Mouse (Mus musculus) hindbrain, embryonic 10.5 days (tissue): ENCODE data around the gene St7. TPM values are rescaled to one million over a fixed set of nuclear protein-coding genes. Genes with fewer than 3 reads are reported as not detected.
A peak's percentile ranks its signal among the peaks of the same experiment; 100 is the strongest.

Source experiments
- DNase-seq: peaks from one replicate; pipeline ENCODE4 v3.0.0-alpha.2; 2017; ENCODE audit warnings: low spot score
- H3K27ac ChIP-seq: fragments of 300-500 bp; sonication (generic); 2 replicates; pipeline ENCODE4 v1.5.1; 2016; ENCODE audit warnings: mild to moderate bottlenecking, moderate library complexity
- H3K27me3 ChIP-seq: fragments of 300-500 bp; sonication (generic); 2 replicates; pipeline ENCODE4 v1.6.1; 2016; ENCODE audit warnings: mild to moderate bottlenecking; ENCODE audit not compliant: poor library complexity, insufficient read depth, severe bottlenecking
- H3K36me3 ChIP-seq: fragments of 300-500 bp; sonication (generic); 2 replicates; pipeline ENCODE4 v1.6.1; 2016; ENCODE audit warnings: mild to moderate bottlenecking, moderate library complexity
- H3K4me1 ChIP-seq: fragments of 300-500 bp; sonication (generic); replicated peaks from 2 replicates; pipeline ENCODE4 v1.6.1; 2016; ENCODE audit warnings: mild to moderate bottlenecking
- H3K4me3 ChIP-seq: fragments of 300-500 bp; sonication (generic); 2 replicates; pipeline ENCODE4 v1.5.1; 2016; ENCODE audit warnings: mild to moderate bottlenecking, moderate library complexity
- H3K9me3 ChIP-seq: fragments of 300-500 bp; sonication (generic); 2 replicates; pipeline ENCODE4 v1.6.1; 2016; ENCODE audit warnings: mild to moderate bottlenecking, moderate library complexity
- WGBS: fragments of 180-500 bp; shearing (Covaris S2); methylation state at CpG from one replicate; pipeline ENCODE4 v1.1.7; 2016; 5-methylcytosine and 5-hydroxymethylcytosine counted together
- polyA plus RNA-seq: library from polyadenylated mRNA; unstranded; fragments of >200 nt; fragmentation: Nextera tagmentation; extraction: Ambion mirVana; gene quantifications from 2 replicates; pipeline ENCODE4 v1.2.1, GENCODE M21; 2016

Gene St7
- polyA plus RNA-seq, 1 experiment from 2014 or later: 34.8 TPM

GRCm38 (mm10) chr6:17776041-17776440, 83.3 kb downstream of the St7 start:
- WGBS: 73% methylated on average over 7 of the region's 7 CpGs
- no peak overlapping the region for H3K4me3 ChIP-seq
- peaks cover 4% of the 10 kb centered on the region; the same call in 1 of the 2 replicates for H3K9me3 ChIP-seq
- H3K27ac ChIP-seq: no peak overlapping the region
- DNase-seq: no peak
- no peaks in the 10 kb centered on the region for H3K27me3 ChIP-seq
- H3K36me3 ChIP-seq: no peaks in the 10 kb centered on the region
- peaks cover 13% of the 10 kb centered on the region for H3K4me1 ChIP-seq

- 90% methylated on average over 6 of the region's 6 CpGs for WGBS
- DNase-seq: no peak
- Histone ChIP-seq H3K36me3 (no peaks in the 10 kb centered on the region), H3K4me1 (peaks cover 12% of the 10 kb centered on the region), H3K27ac (no peak overlapping the region), H3K9me3 (peaks cover 4% of the 10 kb centered on the region; the same call in 1 of the 2 replicates), H3K4me3 (no peak overlapping the region), H3K27me3 (no peaks in the 10 kb centered on the region)
Observed at GRCm38 (mm10) chr6:17777018-17777799, 84.5 kb downstream of the St7 start.

GRCm38 (mm10) chr6:17778648-17779202, 86.0 kb downstream of the St7 start:
- Histone ChIP-seq H3K36me3 (no peaks in the 10 kb centered on the region), H3K27ac (no peak overlapping the region), H3K4me3 (no peak overlapping the region), H3K4me1 (peaks cover 15% of the 10 kb centered on the region), H3K9me3 (peaks cover 4% of the 10 kb centered on the region; the same call in 1 of the 2 replicates), H3K27me3 (no peaks in the 10 kb centered on the region)
- no peak for DNase-seq
- WGBS: 93% methylated on average over 3 of the region's 3 CpGs

GRCm38 (mm10) chr6:17783511-17783910, 90.8 kb downstream of the St7 start:
- Histone ChIP-seq H3K27me3 (no peaks in the 10 kb centered on the region), H3K9me3 (peaks cover 14% of the 10 kb centered on the region; the same call in 1 of the 2 replicates), H3K4me3 (no peak overlapping the region), H3K4me1 (peaks cover 6% of the 10 kb centered on the region), H3K27ac (no peak overlapping the region), H3K36me3 (0 out of 2 replicates have a peak, but pooled peaks cover 4% of the 10 kb centered on the region)
- DNase-seq: no peak
- 82% methylated on average over 1 of the region's 1 CpGs for WGBS

GRCm38 (mm10) chr6:17784523-17784922, 91.8 kb downstream of the St7 start:
- Histone ChIP-seq H3K4me3 (no peak overlapping the region), H3K27me3 (no peaks in the 10 kb centered on the region), H3K27ac (no peak overlapping the region), H3K4me1 (peaks cover 6% of the 10 kb centered on the region), H3K9me3 (peaks cover 11% of the 10 kb centered on the region; the same call in 1 of the 2 replicates), H3K36me3 (0 out of 2 replicates have a peak, but pooled peaks cover 4% of the 10 kb centered on the region)
- WGBS: 87% methylated on average over 5 of the region's 5 CpGs
- no peak for DNase-seq

- peaks cover 6% of the 10 kb centered on the region for H3K4me1 ChIP-seq
- no peak overlapping the region for H3K4me3 ChIP-seq
- DNase-seq: no peak
- 71% methylated on average over 2 of the region's 2 CpGs for WGBS
- no peaks in the 10 kb centered on the region for H3K27me3 ChIP-seq
- 0 out of 2 replicates have a peak, but pooled peaks cover 4% of the 10 kb centered on the region for H3K36me3 ChIP-seq
- peaks cover 11% of the 10 kb centered on the region; the same call in 1 of the 2 replicates for H3K9me3 ChIP-seq
- no peak overlapping the region for H3K27ac ChIP-seq
Observed at GRCm38 (mm10) chr6:17785248-17785647, 92.5 kb downstream of the St7 start.

GRCm38 (mm10) chr6:17787810-17788209, 95.1 kb downstream of the St7 start:
- DNase-seq: no peak
- Histone ChIP-seq H3K9me3 (peaks cover 11% of the 10 kb centered on the region; the same call in 1 of the 2 replicates), H3K4me1 (peaks cover 6% of the 10 kb centered on the region), H3K4me3 (no peak overlapping the region), H3K36me3 (0 out of 2 replicates have a peak, but pooled peaks cover 4% of the 10 kb centered on the region), H3K27ac (no peak overlapping the region), H3K27me3 (no peaks in the 10 kb centered on the region)
- 83% methylated on average over 1 of the region's 1 CpGs for WGBS

GRCm38 (mm10) chr6:17790251-17790650, 97.5 kb downstream of the St7 start:
- H3K9me3 ChIP-seq: peaks cover 11% of the 10 kb centered on the region; the same call in 1 of the 2 replicates
- H3K27ac ChIP-seq: no peak overlapping the region
- no peak for DNase-seq
- WGBS: 87% methylated on average over 1 of the region's 1 CpGs
- peaks cover under 1% of the 10 kb centered on the region; the same call in 1 of the 2 replicates for H3K27me3 ChIP-seq
- H3K4me1 ChIP-seq: no peaks in the 10 kb centered on the region
- H3K36me3 ChIP-seq: 0 out of 2 replicates have a peak, but pooled peaks cover 4% of the 10 kb centered on the region
- no peak overlapping the region for H3K4me3 ChIP-seq

- Histone ChIP-seq H3K4me3 (no peak overlapping the region), H3K27me3 (peaks cover 5% of the 10 kb centered on the region; the same call in 1 of the 2 replicates), H3K4me1 (peaks cover 18% of the 10 kb centered on the region), H3K36me3 (no peaks in the 10 kb centered on the region), H3K9me3 (no peaks in the 10 kb centered on the region), H3K27ac (no peak overlapping the region)
- 94% methylated on average over 3 of the region's 3 CpGs for WGBS
- DNase-seq: no peak
Observed at GRCm38 (mm10) chr6:17793471-17793870, 100.7 kb downstream of the St7 start.

GRCm38 (mm10) chr6:17797271-17797713, 104.6 kb downstream of the St7 start:
- H3K27ac ChIP-seq: peak overlapping the region; percentile 71

GRCm38 (mm10) chr6:17800694-17801093, 108.0 kb downstream of the St7 start:
- WGBS: 92% methylated on average over 5 of the region's 5 CpGs
- Histone ChIP-seq H3K36me3 (no peaks in the 10 kb centered on the region), H3K4me1 (peaks cover 18% of the 10 kb centered on the region), H3K4me3 (no peak overlapping the region), H3K27me3 (no peaks in the 10 kb centered on the region), H3K27ac (no peak overlapping the region), H3K9me3 (no peaks in the 10 kb centered on the region)
- DNase-seq: no peak

More at GRCm38 (mm10) chr6:17797271-17797713, 104.6 kb downstream of the St7 start:
- H3K9me3 ChIP-seq: no peaks in the 10 kb centered on the region
- 40% methylated on average over 5 of the region's 5 CpGs for WGBS
- peaks cover 5% of the 10 kb centered on the region; the same call in 1 of the 2 replicates for H3K27me3 ChIP-seq
- H3K4me1 ChIP-seq: peaks cover 18% of the 10 kb centered on the region
- peak; percentile 45 for DNase-seq
- no peaks in the 10 kb centered on the region for H3K36me3 ChIP-seq
- no peak overlapping the region for H3K4me3 ChIP-seq

- DNase-seq: no peak
- WGBS: 85% methylated on average over 3 of the region's 3 CpGs
- no peaks in the 10 kb centered on the region for H3K27me3 ChIP-seq
- no peaks in the 10 kb centered on the region for H3K36me3 ChIP-seq
- H3K4me3 ChIP-seq: no peak overlapping the region
- no peaks in the 10 kb centered on the region for H3K9me3 ChIP-seq
- peaks cover 13% of the 10 kb centered on the region for H3K4me1 ChIP-seq
- H3K27ac ChIP-seq: no peak overlapping the region
Observed at GRCm38 (mm10) chr6:17804468-17804867, 111.7 kb downstream of the St7 start.

GRCm38 (mm10) chr6:17806569-17806968, 113.8 kb downstream of the St7 start:
- Histone ChIP-seq H3K27me3 (no peaks in the 10 kb centered on the region), H3K27ac (peak overlapping the region; percentile 41), H3K9me3 (no peaks in the 10 kb centered on the region), H3K36me3 (no peaks in the 10 kb centered on the region), H3K4me3 (no peak overlapping the region), H3K4me1 (peaks cover 13% of the 10 kb centered on the region)
- 16% methylated on average over 4 of the region's 4 CpGs for WGBS
- peak; percentile 44 for DNase-seq
